Mouse (Mus musculus): ENCODE data around the gene Srrm1. TPM values are rescaled to one million over a fixed set of nuclear protein-coding genes. Genes with fewer than 3 reads are reported as not detected.
"Not testable (repeated sequence)": the region's sequence is repeated elsewhere in the genome, so short reads cannot be mapped to it uniquely, and the experiment has no call there.

Gene Srrm1
- total RNA-seq, 2 experiments from 2014 or later, result 117 to 138 TPM

- no peak for DNase-seq (ENCODE audit: low spot score in 2 of 2)
These were observed 50.9 kb downstream of the Srrm1 start for GRCm38 (mm10) chr4:135302261-135302660.

- DNase-seq (ENCODE audit: low spot score in 2 of 2), result no peak
These were observed 52.0 kb downstream of the Srrm1 start for GRCm38 (mm10) chr4:135301166-135301565.

- no peak for DNase-seq (ENCODE audit: low spot score in 2 of 2)
These were observed 52.7 kb downstream of the Srrm1 start for GRCm38 (mm10) chr4:135300248-135301041.

- DNase-seq (ENCODE audit: low spot score in 2 of 2), result no peak
These were observed 54.4 kb downstream of the Srrm1 start for GRCm38 (mm10) chr4:135298680-135299079.

- peak; percentile 59 to 79 for DNase-seq (ENCODE audit: low spot score in 2 of 2)
These were observed 55.1 kb downstream of the Srrm1 start for GRCm38 (mm10) chr4:135297931-135298546.

- no peak for DNase-seq (ENCODE audit: low spot score in 2 of 2)
These were observed 56.0 kb downstream of the Srrm1 start for GRCm38 (mm10) chr4:135297146-135297545.

GRCm38 (mm10) chr4:135296565-135296964 lies 56.6 kb downstream of the Srrm1 start:
- DNase-seq (ENCODE audit: low spot score in 2 of 2), result no peak

- no peak for DNase-seq (ENCODE audit: low spot score in 2 of 2)
These were observed 59.3 kb downstream of the Srrm1 start for GRCm38 (mm10) chr4:135293813-135294212.

- DNase-seq (ENCODE audit: low spot score in 2 of 2), result no peak
These were observed 60.5 kb downstream of the Srrm1 start for GRCm38 (mm10) chr4:135292477-135293089.

GRCm38 (mm10) chr4:135291841-135292240 lies 61.3 kb downstream of the Srrm1 start:
- no peak for DNase-seq (ENCODE audit: low spot score in 2 of 2)

GRCm38 (mm10) chr4:135291199-135291598 lies 61.9 kb downstream of the Srrm1 start:
- DNase-seq (ENCODE audit: low spot score in 2 of 2), result no peak

GRCm38 (mm10) chr4:135287975-135288374 lies 65.1 kb downstream of the Srrm1 start:
- no peak for DNase-seq (ENCODE audit: low spot score in 2 of 2)

- DNase-seq (ENCODE audit: low spot score in 2 of 2), result no peak
These were observed 66.2 kb downstream of the Srrm1 start for GRCm38 (mm10) chr4:135286833-135287395.

- DNase-seq (ENCODE audit: low spot score in 2 of 2), result no peak
These were observed 67.0 kb downstream of the Srrm1 start for GRCm38 (mm10) chr4:135286033-135286622.

- DNase-seq (ENCODE audit: low spot score in 2 of 2), result no peak
These were observed 67.7 kb downstream of the Srrm1 start for GRCm38 (mm10) chr4:135285436-135285835.

- no peak for DNase-seq (ENCODE audit: low spot score in 2 of 2)
These were observed 69.2 kb downstream of the Srrm1 start for GRCm38 (mm10) chr4:135283875-135284274.

- DNase-seq (ENCODE audit: low spot score in 2 of 2), result no peak
These were observed 69.7 kb downstream of the Srrm1 start for GRCm38 (mm10) chr4:135283417-135283816.

GRCm38 (mm10) chr4:135282651-135283290 lies 70.3 kb downstream of the Srrm1 start:
- no peak for DNase-seq (ENCODE audit: low spot score in 2 of 2)

- not testable (repeated sequence) for DNase-seq (ENCODE audit: low spot score in 2 of 2)
These were observed 73.1 kb downstream of the Srrm1 start for GRCm38 (mm10) chr4:135280016-135280415.

- no peak for DNase-seq (ENCODE audit: low spot score in 2 of 2)
These were observed 76.3 kb downstream of the Srrm1 start for GRCm38 (mm10) chr4:135276681-135277379.

All from layer of hippocampus, adult 18-20 months (tissue).